Mouse (Mus musculus) lung, postnatal 0 days (tissue): ENCODE measurements around the gene Yrdc.

Experiments used
- CTCF ChIP-seq: IDR thresholded peaks from 2 replicates; pipeline ENCODE4 v1.5.1; 2016; ENCODE audit warnings: antibody characterized with exemption, mild to moderate bottlenecking
- EP300 ChIP-seq: IDR thresholded peaks from 2 replicates; pipeline ENCODE4 v1.6.1; 2016; ENCODE audit warnings: antibody characterized with exemption, mild to moderate bottlenecking, control low read depth

GRCm38 (mm10) chr4:124817803-124818202 is 32.7 kb upstream of the Yrdc start:
- TF ChIP-seq CTCF (no peak), EP300 (no peak)
